Mouse (Mus musculus): Measurements from ENCODE around the gene Bub1b. TPM values are rescaled to one million over a fixed set of nuclear protein-coding genes. Genes with fewer than 3 reads are reported as not detected.

Gene Bub1b
- polyA plus RNA-seq, 1 experiment from 2014 or later = 72.5 TPM

- no peak overlapping the region for H3K9ac ChIP-seq
- no peak overlapping the region for H3K4me3 ChIP-seq
- peaks cover 28% of the 10 kb centered on the region for H3K27me3 ChIP-seq (replicated peaks)
- no peak overlapping the region for H3K27ac ChIP-seq
- H3K36me3 ChIP-seq = no peaks in the 10 kb centered on the region
- ATAC-seq = no peak
- 83% methylated on average over 3 of the region's 3 CpGs for WGBS (ENCODE audit: insufficient replicate concordance)
- H3K9me3 ChIP-seq (replicated peaks) = no peaks in the 10 kb centered on the region
- H3K4me2 ChIP-seq = no peak overlapping the region
- peaks cover 6% of the 10 kb centered on the region for H3K4me1 ChIP-seq
Measured at GRCm38 (mm10) chr2:118687791-118688190, 89.8 kb downstream of the Bub1b start.

GRCm38 (mm10) chr2:118689875-118690274 lies 91.9 kb downstream of the Bub1b start:
- Histone ChIP-seq H3K4me2 (no peak overlapping the region), H3K27ac (no peak overlapping the region), H3K9ac (no peak overlapping the region), H3K27me3 (replicated peaks) (peaks cover 37% of the 10 kb centered on the region), H3K36me3 (no peaks in the 10 kb centered on the region), H3K4me1 (no peaks in the 10 kb centered on the region), H3K4me3 (no peak overlapping the region), H3K9me3 (replicated peaks) (no peaks in the 10 kb centered on the region)
- 71% methylated on average over 10 of the region's 10 CpGs for WGBS (ENCODE audit: insufficient replicate concordance)
- ATAC-seq = no peak

Other genes starting within 250 kb of the Bub1b start
- 0.66 and 0.81 TPM in 2 replicates for gene Gpr176, start 224.8 kb upstream of the Bub1b start, polyA plus RNA-seq (2016; fragmentation: Nextera tagmentation; extraction: Ambion mirVana)
- 7.6 and 8.5 TPM in 2 replicates for gene Eif2ak4, start 209.6 kb upstream of the Bub1b start, polyA plus RNA-seq (2016; fragmentation: Nextera tagmentation; extraction: Ambion mirVana)
- 130 TPM in 2 replicates for gene Srp14, start 118.5 kb upstream of the Bub1b start, polyA plus RNA-seq (2016; fragmentation: Nextera tagmentation; extraction: Ambion mirVana)
- gene Bmf, start 48.5 kb upstream of the Bub1b start, polyA plus RNA-seq (2016; fragmentation: Nextera tagmentation; extraction: Ambion mirVana) = 0.62 and 0.83 TPM in 2 replicates
- gene Pak6, start 65.1 kb downstream of the Bub1b start, polyA plus RNA-seq (2016; fragmentation: Nextera tagmentation; extraction: Ambion mirVana) = 1.4 and 1.9 TPM in 2 replicates
- gene Ankrd63, start 105.8 kb downstream of the Bub1b start, polyA plus RNA-seq (2016; fragmentation: Nextera tagmentation; extraction: Ambion mirVana) = 0.07 TPM in 1 of 2 replicates, not detected in the other
- gene Plcb2, start 130.2 kb downstream of the Bub1b start, polyA plus RNA-seq (2016; fragmentation: Nextera tagmentation; extraction: Ambion mirVana) = 2.5 and 2.6 TPM in 2 replicates
- 23.1 TPM in 2 replicates for gene Inafm2, start 147.5 kb downstream of the Bub1b start, polyA plus RNA-seq (2016; fragmentation: Nextera tagmentation; extraction: Ambion mirVana)
- gene Ccdc9b, start 164.4 kb downstream of the Bub1b start, polyA plus RNA-seq (2016; fragmentation: Nextera tagmentation; extraction: Ambion mirVana) = 0.36 and 0.39 TPM in 2 replicates
- gene Phgr1, start 174.6 kb downstream of the Bub1b start, polyA plus RNA-seq (2016; fragmentation: Nextera tagmentation; extraction: Ambion mirVana) = not detected in 2 replicates
- gene Disp2, start 181.5 kb downstream of the Bub1b start, polyA plus RNA-seq (2016; fragmentation: Nextera tagmentation; extraction: Ambion mirVana) = 0.35 and 0.37 TPM in 2 replicates
- 92.8 and 95.2 TPM in 2 replicates for gene Knstrn, start 215.8 kb downstream of the Bub1b start, polyA plus RNA-seq (2016; fragmentation: Nextera tagmentation; extraction: Ambion mirVana)

Measured in liver, embryonic 12.5 days (tissue).